Mouse (Mus musculus): ENCODE results near the gene Etfb. TPM values are rescaled to one million over a fixed set of nuclear protein-coding genes. Genes with fewer than 3 reads are reported as not detected.

The Etfb gene
- polyA plus RNA-seq, 1 experiment from 2014 or later, result 166 TPM

DNA sequence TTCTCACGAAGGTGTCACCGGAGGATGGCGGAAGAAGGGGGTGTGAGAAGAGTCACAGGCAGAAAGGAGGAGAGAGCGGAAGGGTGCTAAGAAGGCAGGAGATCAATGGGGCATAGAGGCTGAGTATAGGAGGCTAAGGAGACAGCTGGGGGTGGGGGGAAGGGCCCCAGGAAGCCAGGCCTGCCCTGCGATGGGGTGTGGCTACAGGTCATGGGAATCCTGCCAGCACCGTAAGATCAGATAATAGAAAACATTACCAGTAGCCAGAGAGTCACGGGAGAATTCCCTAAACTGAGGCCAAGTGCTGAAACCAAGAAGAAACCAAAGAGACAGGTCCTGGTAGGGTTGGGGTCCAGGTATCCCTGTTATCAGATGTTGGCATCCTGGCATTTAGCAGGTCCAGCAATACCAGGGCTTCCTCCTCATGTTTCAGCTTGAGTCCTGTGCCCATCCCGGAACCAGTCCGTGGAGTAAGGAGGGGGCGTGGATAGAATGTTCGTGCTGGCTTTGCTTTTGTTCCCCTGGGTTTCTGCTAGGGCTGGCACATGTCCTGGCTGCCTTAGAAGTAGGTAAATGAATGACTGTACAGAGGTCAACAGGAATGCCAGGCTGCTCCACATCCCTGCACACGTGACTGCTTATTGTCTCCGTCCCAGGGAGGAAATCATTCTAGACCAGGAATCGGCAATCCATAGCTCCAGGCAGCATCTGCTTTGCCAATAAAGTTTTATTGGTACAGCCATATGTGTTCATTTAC, 9.9 kb downstream of the Etfb start:
- no peaks in the 10 kb centered on the region for H3K9me3 ChIP-seq
- H3K4me1 ChIP-seq, result no peaks in the 10 kb centered on the region
- no peaks in the 10 kb centered on the region for H3K27me3 ChIP-seq (replicated peaks)
- H3K27ac ChIP-seq, result no peak overlapping the region
- no peak overlapping the region for H3K4me2 ChIP-seq (replicated peaks)
- H3K4me3 ChIP-seq, result no peak overlapping the region
- no peak for ATAC-seq (ENCODE audit: low FRiP score, low read depth)
- no peak overlapping the region for H3K9ac ChIP-seq
- 92% methylated on average over 14 of the region's 14 CpGs for WGBS
- peaks cover 51% of the 10 kb centered on the region for H3K36me3 ChIP-seq

DNA sequence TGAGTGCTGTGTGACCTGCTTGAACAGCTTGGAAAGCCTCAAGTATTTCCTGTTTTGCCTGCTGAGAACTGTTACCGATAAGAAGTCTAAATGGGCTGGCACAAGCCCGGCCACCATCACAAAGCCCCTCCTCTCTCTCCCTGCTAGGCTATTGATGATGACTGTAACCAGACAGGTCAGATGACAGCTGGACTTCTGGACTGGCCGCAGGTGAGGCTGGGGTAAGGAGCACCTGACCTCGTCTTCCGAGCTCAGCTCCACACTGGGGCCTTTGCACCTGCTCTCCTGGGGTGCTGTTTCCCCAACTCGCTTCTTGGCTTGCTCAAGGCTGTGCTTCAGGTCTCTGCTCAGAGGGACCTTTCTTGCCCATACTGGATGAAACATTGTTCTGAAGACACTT, 10.5 kb downstream of the Etfb start:
- no peak overlapping the region for H3K4me2 ChIP-seq (replicated peaks)
- H3K9ac ChIP-seq, result no peak overlapping the region
- ATAC-seq (ENCODE audit: low FRiP score, low read depth), result no peak
- no peaks in the 10 kb centered on the region for H3K27me3 ChIP-seq (replicated peaks)
- H3K4me3 ChIP-seq, result no peak overlapping the region
- H3K4me1 ChIP-seq, result no peaks in the 10 kb centered on the region
- no peaks in the 10 kb centered on the region for H3K9me3 ChIP-seq
- no peak overlapping the region for H3K27ac ChIP-seq
- WGBS, result 92% methylated on average over 6 of the region's 6 CpGs
- peaks cover 51% of the 10 kb centered on the region for H3K36me3 ChIP-seq

DNA sequence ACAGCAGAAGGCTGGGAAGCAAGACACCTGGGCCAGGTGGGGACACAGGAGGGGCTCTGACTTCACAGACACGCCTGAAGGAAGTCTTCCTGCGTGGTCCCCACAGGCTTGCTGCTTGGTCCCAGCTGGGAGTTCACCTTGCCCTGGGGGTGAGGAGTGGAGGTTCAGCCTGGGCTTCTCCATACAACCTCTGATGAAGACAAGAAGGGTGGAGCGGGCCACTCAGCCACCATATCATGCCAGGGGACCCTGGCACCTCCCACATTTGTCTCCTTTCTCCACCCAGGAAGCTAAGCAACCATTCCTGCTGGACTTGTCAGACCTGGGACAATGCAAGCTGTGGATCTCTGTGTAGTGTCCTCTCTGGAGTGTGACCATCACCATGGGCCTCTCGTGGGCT, 19.0 kb downstream of the Etfb start, which contains the start of gene Vsig10l:
Gene Vsig10l, plus strand, starts transcription at position 301 of the 400 bp plus-strand sequence.
- H3K4me1 ChIP-seq, result peaks cover 12% of the 10 kb centered on the region; the same call in 1 of the 2 replicates
- no peaks in the 10 kb centered on the region; the same call in 1 of the 2 replicates for H3K36me3 ChIP-seq
- H3K4me2 ChIP-seq (replicated peaks), result no peak within 1 kb of the TSS
- no peaks in the 10 kb centered on the region for H3K9me3 ChIP-seq
- WGBS, result 72% methylated on average over 4 of the region's 4 CpGs
- no peak for ATAC-seq (ENCODE audit: low FRiP score, low read depth)
- H3K9ac ChIP-seq, result no peak within 1 kb of the TSS
- no peak within 1 kb of the TSS for H3K27ac ChIP-seq
- H3K27me3 ChIP-seq (replicated peaks), result peaks cover 27% of the 10 kb centered on the region
- no peak within 1 kb of the TSS for H3K4me3 ChIP-seq

DNA sequence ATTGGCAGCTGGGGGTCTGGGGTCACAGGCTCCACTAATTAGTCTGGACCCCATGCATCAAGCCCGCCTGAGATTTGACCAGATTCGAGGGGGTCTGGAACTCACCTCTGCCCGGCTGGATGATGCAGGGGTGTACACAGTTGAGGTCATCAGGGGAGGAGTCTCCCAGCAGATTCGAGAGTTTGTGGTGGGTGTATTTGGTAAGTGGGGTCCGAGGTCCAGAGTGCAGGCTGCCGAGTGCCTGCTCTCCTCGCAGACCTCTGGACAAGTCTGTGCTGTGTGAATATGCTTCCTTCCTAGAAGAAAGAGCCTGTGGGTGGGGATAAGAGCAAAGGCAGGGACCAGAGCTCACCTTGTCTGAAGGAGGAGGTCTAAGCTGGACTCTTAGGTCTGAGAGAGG, 20.1 kb downstream of the Etfb start:
- no peaks in the 10 kb centered on the region for H3K9me3 ChIP-seq
- no peak overlapping the region for H3K4me3 ChIP-seq
- peaks cover 12% of the 10 kb centered on the region; the same call in 1 of the 2 replicates for H3K4me1 ChIP-seq
- H3K9ac ChIP-seq, result no peak overlapping the region
- H3K36me3 ChIP-seq, result no peaks in the 10 kb centered on the region
- no peak overlapping the region for H3K4me2 ChIP-seq (replicated peaks)
- peaks cover 27% of the 10 kb centered on the region for H3K27me3 ChIP-seq (replicated peaks)
- no peak overlapping the region for H3K27ac ChIP-seq
- no peak for ATAC-seq (ENCODE audit: low FRiP score, low read depth)
- 80% methylated on average over 7 of the region's 7 CpGs for WGBS

DNA sequence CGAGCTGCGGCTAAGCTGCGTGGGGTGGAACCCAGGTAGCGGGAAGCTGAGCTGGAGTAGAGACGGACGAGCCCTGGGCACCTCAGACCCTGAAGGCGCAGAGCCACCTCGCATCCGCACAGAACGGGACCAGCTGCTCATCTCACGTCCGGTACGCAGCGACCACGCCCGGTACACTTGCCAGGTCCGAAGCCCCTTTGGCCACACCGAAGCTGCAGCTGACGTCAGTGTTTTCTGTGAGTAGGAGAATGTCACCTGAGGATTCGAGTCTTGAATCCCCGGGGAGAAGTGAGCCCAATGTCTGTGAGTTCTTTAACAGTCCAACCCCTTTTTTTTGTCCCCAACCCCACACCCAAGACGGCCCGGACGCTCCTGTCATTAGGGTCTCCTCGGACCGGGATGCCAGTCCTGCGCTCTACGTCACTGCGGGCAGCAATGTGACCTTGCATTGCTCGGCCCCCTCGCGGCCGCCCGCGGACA, 21.0 kb downstream of the Etfb start:
- Histone ChIP-seq H3K27ac (no peak overlapping the region), H3K9me3 (no peaks in the 10 kb centered on the region), H3K4me3 (peak overlapping the region; percentile 41), H3K4me2 (replicated peaks) (peak overlapping the region; percentile 79), H3K4me1 (peaks cover 12% of the 10 kb centered on the region; the same call in 1 of the 2 replicates), H3K9ac (peak overlapping the region; percentile 60; the same call in 1 of the 2 replicates), H3K36me3 (no peaks in the 10 kb centered on the region), H3K27me3 (replicated peaks) (peaks cover 27% of the 10 kb centered on the region)
- WGBS, result 4% methylated on average over 35 of the region's 35 CpGs
- ATAC-seq (ENCODE audit: low FRiP score, low read depth), result peak; percentile 59

DNA sequence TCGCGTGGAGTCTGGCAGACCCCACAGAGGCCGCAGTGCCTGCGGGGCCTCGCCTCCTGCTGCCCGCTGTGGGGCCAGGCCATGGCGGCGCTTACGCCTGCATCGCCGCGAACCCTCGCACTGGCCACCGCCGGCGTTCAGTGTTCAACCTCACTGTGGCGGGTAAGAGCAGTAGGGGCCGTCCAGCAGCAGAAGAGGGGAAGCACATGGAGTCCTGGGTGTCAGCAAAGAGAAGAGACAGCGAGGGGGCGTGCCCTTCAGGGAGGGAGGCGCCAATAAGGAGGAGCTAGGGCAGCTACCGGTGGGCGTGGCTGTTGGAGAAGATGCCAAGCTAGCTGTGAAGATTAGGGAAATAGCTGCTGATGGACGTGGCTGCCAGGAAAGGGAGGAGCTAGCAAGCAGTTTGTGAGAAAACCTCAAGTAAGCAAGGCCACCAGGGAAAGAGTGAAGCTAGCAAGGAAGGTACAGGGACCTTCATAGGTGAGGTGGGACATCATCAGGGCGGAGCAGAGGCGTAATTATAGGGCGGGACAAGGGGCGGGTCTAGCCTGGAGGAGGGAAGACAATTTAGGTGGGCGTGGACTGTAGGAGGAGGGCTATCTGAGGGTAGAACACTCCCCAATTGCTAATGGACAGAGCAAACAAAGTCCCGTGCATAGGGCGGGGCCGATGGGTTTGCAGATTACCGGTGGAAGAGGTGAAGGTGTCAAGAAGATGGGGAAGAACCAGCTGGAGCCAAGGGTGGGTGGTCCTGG, 21.6 kb downstream of the Etfb start:
- peak overlapping the region; percentile 60 for H3K9ac ChIP-seq
- peak overlapping the region; percentile 41 for H3K4me3 ChIP-seq
- peak overlapping the region; percentile 79 for H3K4me2 ChIP-seq (replicated peaks)
- no peaks in the 10 kb centered on the region for H3K36me3 ChIP-seq
- WGBS, result under 1% methylated on average over 33 of the region's 33 CpGs
- peaks cover 12% of the 10 kb centered on the region; the same call in 1 of the 2 replicates for H3K4me1 ChIP-seq
- H3K27ac ChIP-seq, result no peak overlapping the region
- ATAC-seq (ENCODE audit: low FRiP score, low read depth), result peak; percentile 79
- H3K9me3 ChIP-seq, result no peaks in the 10 kb centered on the region
- H3K27me3 ChIP-seq (replicated peaks), result peaks cover 27% of the 10 kb centered on the region

DNA sequence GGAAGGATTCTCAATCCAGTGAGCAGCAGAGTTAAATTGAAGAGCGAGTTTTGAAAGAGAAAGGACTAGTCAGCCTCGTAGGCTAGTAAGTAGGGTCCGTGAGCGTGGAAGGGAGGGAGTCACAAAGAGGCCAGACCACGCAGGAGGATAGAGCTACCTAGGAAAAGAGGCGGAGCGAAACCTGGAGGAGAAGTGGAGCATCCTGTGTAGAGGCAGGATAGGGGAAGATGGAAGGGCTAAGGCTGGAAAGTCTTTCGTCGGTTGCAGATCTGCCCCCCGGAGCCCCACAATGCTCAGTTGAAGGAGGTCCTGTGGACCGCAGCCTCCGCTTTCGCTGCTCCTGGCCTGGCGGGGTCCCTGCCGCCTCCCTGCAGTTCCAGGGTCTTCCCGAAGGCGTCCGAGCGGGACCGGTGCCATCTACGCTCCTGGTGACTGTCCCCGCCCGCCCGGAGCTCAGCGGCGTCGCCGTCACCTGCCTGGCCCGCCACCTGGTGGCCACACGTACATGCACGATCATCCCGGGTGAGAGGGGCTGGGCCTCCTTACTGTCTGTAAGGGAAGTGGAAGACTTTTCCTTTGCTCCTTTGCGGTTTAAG, 22.3 kb downstream of the Etfb start:
- Histone ChIP-seq H3K36me3 (no peaks in the 10 kb centered on the region), H3K4me1 (peaks cover 12% of the 10 kb centered on the region; the same call in 1 of the 2 replicates), H3K9ac (peak overlapping the region; percentile 40; the same call in 1 of the 2 replicates), H3K27ac (no peak overlapping the region), H3K4me2 (replicated peaks) (peak overlapping the region; percentile 79), H3K4me3 (peak overlapping the region; percentile 41), H3K9me3 (no peaks in the 10 kb centered on the region), H3K27me3 (replicated peaks) (peaks cover 27% of the 10 kb centered on the region)
- peak; percentile 68 for ATAC-seq (ENCODE audit: low FRiP score, low read depth)
- WGBS, result under 1% methylated on average over 33 of the region's 33 CpGs

DNA sequence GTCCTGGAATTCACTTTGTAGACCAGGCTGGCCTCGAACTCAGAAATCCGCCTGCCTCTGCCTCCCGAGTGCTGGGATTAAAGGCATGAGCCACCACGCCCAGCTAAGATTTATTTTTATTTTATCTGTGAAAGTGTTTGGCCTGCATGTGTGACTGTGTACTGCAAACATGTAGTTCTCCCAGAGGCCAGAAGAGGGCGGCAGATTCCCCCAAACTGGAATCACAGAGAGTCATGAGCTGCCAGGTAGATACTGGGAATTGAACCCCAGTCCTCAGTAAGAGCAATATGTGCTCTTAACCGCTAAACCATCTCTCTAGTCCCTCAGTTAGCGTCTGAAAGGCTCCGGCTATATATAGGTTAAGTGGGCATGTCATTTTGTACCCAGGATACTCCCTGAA, 26.5 kb downstream of the Etfb start:
- ATAC-seq (ENCODE audit: low FRiP score, low read depth), result no peak
- Histone ChIP-seq H3K36me3 (peaks cover 8% of the 10 kb centered on the region; the same call in 1 of the 2 replicates), H3K27me3 (replicated peaks) (peaks cover 26% of the 10 kb centered on the region), H3K4me1 (peaks cover 6% of the 10 kb centered on the region; the same call in 1 of the 2 replicates), H3K27ac (no peak overlapping the region), H3K4me2 (replicated peaks) (no peak overlapping the region), H3K9ac (no peak overlapping the region), H3K9me3 (no peaks in the 10 kb centered on the region), H3K4me3 (no peak overlapping the region)
- WGBS, result 39% methylated on average over 8 of the region's 8 CpGs

DNA sequence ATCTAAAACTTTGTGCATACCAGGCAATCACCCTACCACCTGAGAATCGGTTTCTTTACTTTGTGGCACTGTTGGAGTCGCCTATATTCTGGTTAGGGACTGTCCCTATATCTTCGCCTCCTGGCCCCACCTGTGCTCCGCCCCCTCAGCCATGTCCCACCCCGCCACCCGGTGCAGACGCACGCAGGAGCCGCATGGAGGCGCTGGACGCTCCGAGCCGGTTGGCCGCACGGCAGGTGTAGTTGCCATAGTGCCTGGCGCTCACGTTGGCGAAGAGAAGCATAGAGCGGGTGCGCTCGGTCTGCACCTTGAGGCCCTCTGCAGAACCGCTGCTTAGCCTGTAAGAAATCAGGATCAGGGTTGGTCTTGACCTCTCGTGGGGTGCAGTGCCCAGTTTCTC, 31.8 kb downstream of the Etfb start:
- Histone ChIP-seq H3K27ac (no peak overlapping the region), H3K4me2 (replicated peaks) (no peak overlapping the region), H3K9ac (no peak overlapping the region), H3K9me3 (no peaks in the 10 kb centered on the region), H3K4me1 (no peaks in the 10 kb centered on the region), H3K4me3 (no peak overlapping the region), H3K27me3 (replicated peaks) (peaks cover 60% of the 10 kb centered on the region), H3K36me3 (peaks cover 14% of the 10 kb centered on the region; the same call in 1 of the 2 replicates)
- no peak for ATAC-seq (ENCODE audit: low FRiP score, low read depth)
- WGBS, result 7% methylated on average over 23 of the region's 23 CpGs

DNA sequence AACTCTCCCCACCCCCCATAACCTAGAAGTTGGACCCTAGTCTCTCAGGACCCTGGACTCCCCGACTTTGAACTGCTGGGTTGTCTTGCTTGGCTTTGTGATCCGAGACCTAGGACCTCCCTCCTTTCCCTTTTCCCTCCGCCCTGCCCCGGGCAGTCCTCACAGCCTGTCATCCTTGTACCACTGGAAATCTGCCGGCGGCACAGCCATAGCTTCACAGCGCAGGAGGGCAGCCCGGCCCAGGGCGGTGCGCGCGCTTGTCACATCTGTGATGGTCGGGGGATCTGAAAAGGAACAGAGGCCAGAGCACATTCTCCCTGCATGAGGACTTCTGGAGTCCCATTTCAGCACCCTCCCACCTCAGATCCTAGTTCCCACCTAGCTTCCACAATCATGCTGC, 32.5 kb downstream of the Etfb start:
- Histone ChIP-seq H3K4me1 (no peaks in the 10 kb centered on the region), H3K36me3 (peaks cover 14% of the 10 kb centered on the region; the same call in 1 of the 2 replicates), H3K9ac (no peak overlapping the region), H3K9me3 (no peaks in the 10 kb centered on the region), H3K4me3 (no peak overlapping the region), H3K27me3 (replicated peaks) (peaks cover 60% of the 10 kb centered on the region), H3K27ac (no peak overlapping the region), H3K4me2 (replicated peaks) (no peak overlapping the region)
- ATAC-seq (ENCODE audit: low FRiP score, low read depth), result peak; percentile 22; the same call in 1 of the 2 replicates
- 3% methylated on average over 13 of the region's 13 CpGs for WGBS

DNA sequence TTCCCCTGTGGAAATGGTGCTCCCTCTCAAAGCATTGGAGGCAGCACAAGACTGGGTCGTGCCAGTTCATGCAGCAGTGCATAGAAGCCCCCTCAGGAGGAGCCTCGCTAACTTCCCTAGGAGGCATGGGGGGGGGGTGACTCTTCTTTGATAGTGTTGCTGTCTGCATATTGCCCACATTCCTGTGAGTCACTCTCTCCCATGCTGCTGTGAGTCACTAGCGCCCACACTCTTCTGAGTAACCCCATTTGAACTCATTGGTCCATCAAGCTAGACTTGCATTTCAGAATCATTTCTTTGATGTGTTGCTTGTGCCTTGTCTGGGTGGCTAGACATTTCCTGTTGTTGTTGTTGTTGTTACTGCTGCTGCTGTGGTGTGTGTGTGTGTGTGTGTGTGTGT, 37.3 kb downstream of the Etfb start:
- Histone ChIP-seq H3K36me3 (peaks cover 6% of the 10 kb centered on the region; the same call in 1 of the 2 replicates), H3K9me3 (no peaks in the 10 kb centered on the region)
- WGBS, result 82% methylated on average over 3 of the region's 3 CpGs

More for the DNA sequence above, 37.3 kb downstream of the Etfb start:
- H3K9ac ChIP-seq, result no peak overlapping the region
- ATAC-seq (ENCODE audit: low FRiP score, low read depth), result no peak
- H3K27me3 ChIP-seq (replicated peaks), result peaks cover 34% of the 10 kb centered on the region
- no peak overlapping the region for H3K4me2 ChIP-seq (replicated peaks)
- peaks cover 16% of the 10 kb centered on the region for H3K4me1 ChIP-seq
- no peak overlapping the region for H3K4me3 ChIP-seq
- H3K27ac ChIP-seq, result no peak overlapping the region

Measured in neural tube, embryonic 12.5 days (tissue).